Mouse (Mus musculus) embryonic fibroblast, embryonic 13.5 days (primary cell): ENCODE results near the gene Anks3.

Source experiments
- CTCF ChIP-seq: IDR thresholded peaks from 2 replicates; pipeline ENCODE4 v1.5.1; 2011; ENCODE audit warnings: mild to moderate bottlenecking, control low read depth, low read length, moderate library complexity, borderline replicate concordance; ENCODE audit not compliant: insufficient read depth
- POLR2A ChIP-seq: IDR thresholded peaks from 2 replicates; pipeline ENCODE4 v1.6.1; 2011; ENCODE audit warnings: low read depth, mild to moderate bottlenecking, control low read depth, low read length, moderate library complexity

- no peak for TF ChIP-seq CTCF
- TF ChIP-seq POLR2A = no peak
Measured at GRCm38 (mm10) chr16:4976180-4976579, 12.2 kb upstream of the Anks3 start.
